Mouse (Mus musculus): ENCODE data around the gene Gsta2.
"Not testable (repeated sequence)": the region's sequence is repeated elsewhere in the genome, so short reads cannot be mapped to it uniquely, and the experiment has no call there.

Gene Gsta2

DNA sequence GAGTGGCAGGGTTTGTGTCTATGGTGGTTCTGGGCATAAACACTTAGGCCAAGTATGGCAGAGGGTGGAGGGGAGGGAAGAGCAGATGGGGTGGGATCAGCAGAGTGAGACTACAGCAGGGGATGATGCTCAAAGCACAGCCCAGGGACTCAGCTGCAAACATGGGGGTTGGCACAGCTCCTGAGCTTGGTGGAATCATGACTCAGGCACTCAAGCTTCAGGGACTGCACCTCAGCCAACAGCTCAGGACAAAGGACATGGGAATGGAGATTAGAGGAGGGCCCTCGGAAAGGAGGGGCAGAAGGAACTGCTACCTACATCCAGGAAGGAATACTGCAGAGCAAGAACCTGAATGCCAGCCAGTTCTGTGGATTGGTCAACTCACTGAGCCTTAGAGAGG is 56.4 kb downstream of the Gsta2 start:
- not testable (repeated sequence) for DNase-seq (ENCODE audit: low spot score)

DNA sequence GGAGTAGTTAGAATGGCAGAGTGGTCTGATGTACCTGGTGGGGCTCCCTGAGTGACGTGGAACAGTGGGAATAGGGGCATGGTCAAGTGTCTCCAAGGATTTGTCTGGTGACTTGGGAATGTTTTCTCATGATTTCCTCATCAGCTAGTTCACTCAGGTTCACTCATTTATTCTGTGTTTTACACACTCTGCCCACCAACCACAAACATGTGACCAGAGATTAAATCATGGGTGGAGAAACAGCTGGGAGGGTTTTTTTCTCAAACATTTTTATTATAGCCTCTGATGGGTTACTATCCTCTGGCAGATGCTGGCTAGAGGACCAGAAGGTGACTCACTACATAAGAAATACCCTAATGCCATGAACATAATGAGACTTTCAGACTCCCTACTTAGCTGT is 57.4 kb downstream of the Gsta2 start:
- no peak for DNase-seq (ENCODE audit: low spot score)

DNA sequence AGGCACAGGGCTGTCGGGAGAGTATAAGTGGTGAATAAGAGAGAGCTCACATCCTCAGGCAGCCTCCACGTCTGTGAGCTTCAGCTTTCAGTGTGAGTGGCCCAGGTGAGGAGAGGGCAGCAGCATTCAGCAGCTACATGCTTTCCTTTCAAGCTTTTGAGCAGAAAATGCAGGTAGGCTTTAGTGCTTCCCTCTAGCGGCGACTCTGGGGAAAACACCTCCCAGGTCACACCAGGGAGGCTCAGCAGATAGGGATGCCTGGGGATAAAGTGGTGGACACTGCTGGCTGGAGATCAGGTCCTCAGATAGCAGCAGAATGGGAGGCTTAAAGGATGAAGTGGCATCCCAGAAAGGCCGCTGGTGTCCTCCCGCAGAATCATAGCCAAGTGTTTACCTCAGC is 59.5 kb downstream of the Gsta2 start:
- DNase-seq (ENCODE audit: low spot score): not testable (repeated sequence)

DNA sequence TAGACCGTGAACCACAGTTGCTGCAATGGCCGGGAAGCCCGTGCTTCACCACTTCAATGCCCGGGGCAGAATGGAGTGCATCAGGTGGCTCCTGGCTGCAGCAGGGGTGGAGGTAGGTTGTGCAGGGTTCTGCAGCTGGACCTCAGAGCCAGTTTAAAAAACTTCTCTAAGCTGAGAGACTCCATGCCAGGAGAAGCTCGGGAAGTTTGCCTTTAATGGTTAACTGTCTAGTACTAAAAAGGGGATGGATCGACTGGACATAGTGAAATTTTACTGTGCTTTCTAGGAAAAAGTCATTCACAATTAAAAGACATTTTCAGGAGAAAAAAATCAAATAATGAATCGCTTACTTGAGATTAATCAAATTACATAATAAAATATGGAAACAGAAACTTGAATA is 60.8 kb downstream of the Gsta2 start:
- DNase-seq (ENCODE audit: low spot score): not testable (repeated sequence)

DNA sequence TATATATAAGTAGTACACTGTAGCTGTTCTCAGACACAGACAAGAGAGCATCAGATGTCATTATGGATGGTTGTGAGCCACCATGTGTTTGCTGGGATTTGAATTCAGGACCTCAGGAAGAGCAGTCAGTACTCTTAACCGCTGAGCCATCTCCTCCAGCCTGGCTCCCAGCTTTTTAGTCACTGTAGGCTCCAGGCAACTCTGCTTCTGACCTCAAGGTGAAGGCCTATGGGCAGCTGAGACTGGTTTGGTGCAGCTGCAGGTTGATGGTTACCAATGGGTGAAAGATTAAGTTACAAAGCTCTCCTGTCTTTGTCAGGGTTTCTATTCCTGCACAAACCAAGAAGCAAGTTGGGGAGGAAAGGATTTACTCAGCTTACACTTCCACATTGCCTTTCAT is 61.9 kb downstream of the Gsta2 start:
- not testable (repeated sequence) for DNase-seq (ENCODE audit: low spot score)

DNA sequence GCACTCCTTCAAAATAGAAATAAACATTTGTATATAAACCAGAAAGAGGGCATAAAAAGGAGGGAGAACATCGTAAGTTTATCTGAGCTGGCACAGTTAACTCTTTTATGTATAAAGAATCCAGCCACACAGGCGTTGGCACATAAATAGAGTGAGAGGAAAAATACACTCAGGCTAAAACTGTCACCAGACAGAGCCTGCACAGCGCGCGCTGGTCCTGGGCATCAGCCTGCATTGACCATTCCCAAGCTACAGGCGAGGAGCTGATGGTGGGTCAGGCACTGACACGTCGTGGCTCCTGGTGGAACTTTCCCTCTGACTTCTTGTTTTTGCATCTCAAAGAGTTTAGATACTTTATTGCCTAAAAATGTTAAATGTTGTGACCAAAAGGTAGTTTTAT is 63.1 kb downstream of the Gsta2 start:
- not testable (repeated sequence) for DNase-seq (ENCODE audit: low spot score)

DNA sequence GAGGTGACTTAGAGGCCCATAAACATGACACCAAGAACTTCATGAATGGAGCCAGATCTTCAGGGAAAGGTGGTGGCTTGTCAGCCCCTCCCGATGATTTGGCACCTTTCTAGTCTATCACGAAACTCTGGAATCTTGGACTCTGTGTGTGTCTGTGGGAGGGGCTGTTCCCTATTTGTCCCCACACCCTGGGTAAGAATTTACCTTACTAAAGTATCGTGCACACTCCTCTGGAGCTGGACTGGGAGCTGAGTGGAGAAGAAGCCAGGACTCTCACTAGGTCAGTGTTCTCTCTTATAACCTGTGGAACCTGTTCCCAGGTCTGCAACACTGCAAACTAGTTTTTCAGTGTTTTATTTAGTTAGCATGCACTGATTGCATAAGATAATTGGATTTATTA is 65.9 kb downstream of the Gsta2 start, which contains the start of gene Gm10639:
Gene Gm10639 (plus strand): TSS at position 201 of the 400 bp plus-strand sequence.
- not testable (repeated sequence) for DNase-seq (ENCODE audit: low spot score)

DNA sequence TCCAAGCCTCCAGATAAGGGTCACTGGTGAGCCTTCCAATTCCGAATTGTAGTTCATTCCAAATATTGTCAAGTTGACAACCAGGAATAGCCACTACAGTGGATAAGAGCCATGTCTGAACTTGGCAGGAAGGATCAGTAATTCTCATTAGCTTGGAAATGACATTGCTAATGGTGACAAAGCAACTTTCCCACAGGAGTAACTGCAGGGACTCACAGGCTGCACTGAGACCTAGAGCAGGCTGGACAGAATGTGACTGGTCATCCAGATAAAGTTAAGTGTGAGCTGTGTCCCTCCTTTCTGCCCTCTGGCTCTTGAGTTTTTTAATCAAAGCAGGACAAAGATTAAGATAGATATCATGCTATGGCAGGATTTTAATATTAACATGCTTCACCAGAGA is 66.5 kb downstream of the Gsta2 start:
- DNase-seq (ENCODE audit: low spot score): not testable (repeated sequence)

DNA sequence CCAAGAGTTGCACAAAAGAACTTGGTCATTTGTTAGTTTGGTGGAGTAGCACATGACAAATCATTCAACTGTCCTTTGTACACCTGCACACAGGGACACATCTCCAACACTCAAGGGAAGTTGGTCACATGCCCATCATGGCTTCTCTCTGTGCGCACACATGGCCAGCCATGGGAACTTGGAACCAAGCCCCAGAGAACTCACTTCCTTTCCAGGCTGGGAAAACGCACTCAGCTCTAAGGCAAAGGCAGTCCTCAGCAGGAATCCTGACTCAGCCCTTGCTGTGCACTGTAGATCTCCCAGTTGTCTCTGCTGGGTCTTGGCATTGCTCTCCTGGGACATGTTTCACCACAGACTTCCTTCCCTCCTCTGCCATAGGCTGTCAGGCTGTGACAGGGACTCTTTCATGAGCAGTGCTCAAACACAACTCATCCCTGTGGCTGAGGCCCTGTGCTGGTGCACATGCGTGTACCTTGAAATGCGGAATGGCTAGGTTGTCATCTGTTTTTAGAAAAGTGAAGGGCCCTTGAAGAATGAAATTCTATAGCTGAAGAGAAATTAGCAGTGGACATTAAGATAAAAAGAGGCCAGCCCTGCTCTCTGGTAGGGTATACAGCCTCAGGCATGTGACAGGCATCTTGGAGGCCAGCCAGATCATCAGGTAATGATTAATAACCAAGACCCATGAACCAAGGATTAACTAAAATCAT is 73.4 kb downstream of the Gsta2 start:
- not testable (repeated sequence) for DNase-seq (ENCODE audit: low spot score)
